Mouse (Mus musculus) kidney, adult 2 months (tissue): ENCODE measurements at regions not wholly inside any gene's neighbourhood (a gene's known extent, or its start where the extent isn't known, plus 50 kb on each side); places are given as distances from the start of the nearest gene placed in this dataset.

ENCODE experiments used
- CTCF ChIP-seq: fragments of 200-500 bp; conservative IDR thresholded peaks from 2 replicates; pipeline ENCODE4 v1.5.1; 2011; ENCODE audit warnings: low read depth, mild to moderate bottlenecking, control low read depth, low read length, moderate library complexity, mixed read lengths; ENCODE audit not compliant: insufficient read depth, insufficient read length
- POLR2A ChIP-seq: fragments of 200-500 bp; IDR thresholded peaks from one replicate; pipeline ENCODE4 v1.6.1; 2011; ENCODE audit warnings: low read depth, low read length, control low read depth

DNA sequence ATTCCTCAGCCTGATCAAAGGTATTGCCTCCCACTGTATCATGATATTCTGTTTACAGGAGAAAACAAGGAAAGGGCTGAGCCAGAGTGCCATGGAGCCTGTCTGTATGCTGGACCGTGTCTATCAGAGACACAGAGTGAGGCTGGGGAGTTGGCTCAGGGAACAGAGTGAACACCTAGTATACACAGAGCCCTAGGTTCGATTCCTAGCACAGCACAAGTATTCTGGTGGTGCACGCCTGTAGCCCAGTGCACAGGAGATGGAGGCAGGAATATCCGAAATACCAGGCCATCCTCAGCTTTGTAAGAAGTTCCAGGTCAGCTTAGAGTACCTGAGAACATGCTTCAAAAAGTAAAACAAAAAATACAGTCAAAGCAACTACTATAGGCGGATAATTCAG, 237.2 kb upstream of the Adgrl2 start:
- TF ChIP-seq POLR2A (no peak), CTCF (no peak)
